Mouse (Mus musculus) right cerebral cortex, postnatal 4 days (tissue): ENCODE data around the gene Syde2.
A peak's percentile ranks its signal among the peaks of the same experiment; 100 is the strongest.
"Not testable (repeated sequence)": the region's sequence is repeated elsewhere in the genome, so short reads cannot be mapped to it uniquely, and the experiment has no call there.

ENCODE experiments used
- DNase-seq: peaks from one replicate; pipeline ENCODE4 v3.0.0-alpha.2; 2022

Gene Syde2

GRCm38 (mm10) chr3:145969031-145969501 is 18.6 kb upstream of the Syde2 start:
- no peak for DNase-seq

- no peak for DNase-seq
These were observed 16.2 kb upstream of the Syde2 start for GRCm38 (mm10) chr3:145971501-145971900.

GRCm38 (mm10) chr3:145974986-145975385 is 12.7 kb upstream of the Syde2 start:
- DNase-seq: no peak

- DNase-seq: no peak
These were observed 2.2 kb upstream of the Syde2 start for GRCm38 (mm10) chr3:145985333-145985925.

GRCm38 (mm10) chr3:145986317-145987001 is 1.2 kb upstream of the Syde2 start:
- DNase-seq: no peak

- peak; percentile 52 for DNase-seq
These were observed 457 bp downstream of the Syde2 start for GRCm38 (mm10) chr3:145987970-145988683.

- DNase-seq: no peak
These were observed 1.3 kb downstream of the Syde2 start for GRCm38 (mm10) chr3:145988684-145989575.

GRCm38 (mm10) chr3:145989576-145990081 is 2.0 kb downstream of the Syde2 start:
- DNase-seq: no peak

- no peak for DNase-seq
These were observed 3.5 kb downstream of the Syde2 start for GRCm38 (mm10) chr3:145991130-145991529.

- no peak for DNase-seq
These were observed 4.5 kb downstream of the Syde2 start for GRCm38 (mm10) chr3:145991976-145992730.

GRCm38 (mm10) chr3:145992796-145993195 is 5.1 kb downstream of the Syde2 start:
- DNase-seq: no peak

- no peak for DNase-seq
These were observed 6.0 kb downstream of the Syde2 start for GRCm38 (mm10) chr3:145993481-145994201.

- DNase-seq: no peak
These were observed 7.8 kb downstream of the Syde2 start for GRCm38 (mm10) chr3:145995489-145995888.

GRCm38 (mm10) chr3:145996539-145996938 is 8.9 kb downstream of the Syde2 start:
- DNase-seq: not testable (repeated sequence)

GRCm38 (mm10) chr3:146004347-146005051 is 16.8 kb downstream of the Syde2 start:
- no peak for DNase-seq

GRCm38 (mm10) chr3:146007872-146008271 is 20.2 kb downstream of the Syde2 start:
- no peak for DNase-seq

- no peak for DNase-seq
These were observed 22.4 kb downstream of the Syde2 start for GRCm38 (mm10) chr3:146009859-146010645.

GRCm38 (mm10) chr3:146010751-146011150 is 23.1 kb downstream of the Syde2 start:
- DNase-seq: no peak

- no peak for DNase-seq
These were observed 24.0 kb downstream of the Syde2 start for GRCm38 (mm10) chr3:146011544-146012218.
